Mouse (Mus musculus): ENCODE measurements at regions not wholly inside any gene's neighbourhood (a gene's known extent, or its start where the extent isn't known, plus 50 kb on each side); places are given as distances from the start of the nearest gene placed in this dataset.

DNA sequence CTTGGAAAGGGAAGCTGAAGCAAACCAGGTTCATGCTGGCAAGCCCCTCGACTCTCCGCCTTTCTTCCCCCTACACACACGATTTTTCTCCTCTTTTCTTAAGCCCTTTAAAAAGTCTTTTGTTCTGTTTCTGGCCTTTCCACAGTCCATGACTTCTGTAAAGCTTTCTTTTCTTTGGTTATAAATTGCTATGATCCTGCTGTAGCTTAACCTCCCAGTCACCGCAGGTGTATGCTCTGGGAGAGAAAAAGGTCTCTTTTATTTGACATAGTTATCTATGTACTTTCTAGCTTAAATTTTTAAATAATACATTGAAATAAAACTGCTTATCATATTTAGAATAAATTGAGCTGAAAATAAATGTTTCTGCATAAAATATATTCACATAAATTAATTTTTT is 813.0 kb downstream of the Slitrk6 start:
- DNase-seq (ENCODE audit: extremely low spot score in 1 of 2, low spot score in 2 of 2) = no peak
- intact Hi-C loops (cut with DNase I) = no loop called here
- Histone ChIP-seq H3K27ac (no peak overlapping the region), H3K4me3 (no peak overlapping the region)
- TF ChIP-seq CTCF (IDR thresholded peaks at IDR 0.05) = no peak

DNA sequence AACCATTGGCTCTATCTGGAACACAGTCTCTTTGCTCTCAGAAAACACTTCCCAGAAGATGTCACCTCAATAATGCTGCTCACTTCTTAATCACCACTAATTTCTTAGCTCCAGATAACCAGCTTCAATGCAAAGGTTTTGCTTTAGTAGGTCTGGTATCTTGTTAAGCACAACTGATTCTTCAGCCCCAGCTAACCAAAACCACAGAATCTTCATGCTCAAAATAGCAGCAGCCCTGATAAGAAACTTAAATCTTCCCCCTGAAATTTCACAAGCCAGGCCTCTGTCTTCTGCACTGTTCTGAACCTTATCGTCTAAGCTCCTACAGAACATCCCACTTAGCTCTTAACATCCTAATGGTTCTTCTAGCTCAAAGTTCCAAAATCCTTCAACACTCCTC is 813.8 kb downstream of the Slitrk6 start:
- no peak for DNase-seq (ENCODE audit: extremely low spot score in 1 of 2, low spot score in 2 of 2)
- no peak for TF ChIP-seq CTCF (IDR thresholded peaks at IDR 0.05)

DNA sequence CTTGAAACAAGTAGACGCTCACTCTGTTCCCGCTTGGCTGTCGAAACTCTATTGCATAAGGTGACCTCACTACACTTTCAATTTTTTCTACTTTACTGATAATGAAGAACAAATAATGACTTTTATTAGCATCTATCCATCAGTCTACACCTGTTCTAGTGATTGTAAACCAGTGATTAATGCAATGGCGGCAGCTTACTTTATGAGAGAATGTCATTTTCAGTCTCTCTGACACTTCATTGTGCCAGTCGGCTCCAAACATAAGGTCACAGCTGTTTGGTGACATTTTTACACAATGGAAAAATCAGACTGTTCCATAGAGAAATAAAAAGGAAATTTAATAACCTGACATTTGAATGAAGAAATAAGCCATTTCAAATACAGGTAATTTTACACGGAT is 817.5 kb downstream of the Slitrk6 start:
- no peak for DNase-seq (ENCODE audit: extremely low spot score in 1 of 2, low spot score in 2 of 2)
- Histone ChIP-seq H3K27ac (no peak overlapping the region), H3K4me3 (no peak overlapping the region)
- intact Hi-C loops (cut with DNase I) = no loop called here
- no peak for TF ChIP-seq CTCF (IDR thresholded peaks at IDR 0.05)

More for the DNA sequence above, 813.8 kb downstream of the Slitrk6 start:
- no peak overlapping the region for H3K4me3 ChIP-seq
- no peak overlapping the region for H3K27ac ChIP-seq
- intact Hi-C loops (cut with DNase I) = no loop called here

DNA sequence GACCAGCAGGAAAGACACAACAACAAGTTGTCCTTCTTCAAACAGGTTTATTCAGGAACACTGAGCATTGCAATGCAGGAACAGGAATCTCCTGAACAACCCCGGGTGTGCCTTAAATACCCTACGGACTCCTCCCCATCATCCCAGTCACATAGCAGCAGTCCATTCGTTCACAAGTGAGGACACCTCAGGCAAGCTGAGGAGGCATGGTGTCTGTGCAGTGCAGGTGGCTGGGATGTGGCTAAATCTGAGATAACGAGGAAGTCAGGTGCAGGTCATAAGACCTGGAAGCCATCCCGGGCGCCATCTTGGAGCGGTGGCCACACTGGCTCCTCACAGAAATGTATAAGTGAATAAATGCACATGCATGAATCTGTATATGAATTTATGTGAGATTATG is 826.0 kb downstream of the Slitrk6 start:
- no peak for TF ChIP-seq CTCF (IDR thresholded peaks at IDR 0.05)
- H3K4me3 ChIP-seq = no peak overlapping the region
- no peak overlapping the region for H3K27ac ChIP-seq
- intact Hi-C loops (cut with DNase I) = no loop called here
- no peak for DNase-seq (ENCODE audit: extremely low spot score in 1 of 2, low spot score in 2 of 2)

DNA sequence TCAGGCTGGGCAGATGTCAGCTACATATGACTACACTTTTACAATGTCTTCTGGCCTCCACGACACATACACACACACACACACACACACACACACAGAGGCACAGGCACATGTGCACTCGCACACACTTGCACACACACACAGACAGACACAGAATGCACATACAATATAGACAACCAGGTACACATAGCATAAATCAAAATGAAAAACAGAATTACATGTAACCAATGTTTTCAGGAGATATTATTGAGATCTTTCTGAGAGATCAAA is 863.1 kb downstream of the Slitrk6 start:
- TF ChIP-seq CTCF (IDR thresholded peaks at IDR 0.05) = no peak
- intact Hi-C loops (cut with DNase I) = loop anchor here (2.0 kb wide), 1 partner anchor 871 kb away; no protein-coding TSS in a partner anchor
- no peak overlapping the region for H3K4me3 ChIP-seq
- H3K27ac ChIP-seq = no peak overlapping the region
- no peak for DNase-seq (ENCODE audit: extremely low spot score in 1 of 2, low spot score in 2 of 2)

DNA sequence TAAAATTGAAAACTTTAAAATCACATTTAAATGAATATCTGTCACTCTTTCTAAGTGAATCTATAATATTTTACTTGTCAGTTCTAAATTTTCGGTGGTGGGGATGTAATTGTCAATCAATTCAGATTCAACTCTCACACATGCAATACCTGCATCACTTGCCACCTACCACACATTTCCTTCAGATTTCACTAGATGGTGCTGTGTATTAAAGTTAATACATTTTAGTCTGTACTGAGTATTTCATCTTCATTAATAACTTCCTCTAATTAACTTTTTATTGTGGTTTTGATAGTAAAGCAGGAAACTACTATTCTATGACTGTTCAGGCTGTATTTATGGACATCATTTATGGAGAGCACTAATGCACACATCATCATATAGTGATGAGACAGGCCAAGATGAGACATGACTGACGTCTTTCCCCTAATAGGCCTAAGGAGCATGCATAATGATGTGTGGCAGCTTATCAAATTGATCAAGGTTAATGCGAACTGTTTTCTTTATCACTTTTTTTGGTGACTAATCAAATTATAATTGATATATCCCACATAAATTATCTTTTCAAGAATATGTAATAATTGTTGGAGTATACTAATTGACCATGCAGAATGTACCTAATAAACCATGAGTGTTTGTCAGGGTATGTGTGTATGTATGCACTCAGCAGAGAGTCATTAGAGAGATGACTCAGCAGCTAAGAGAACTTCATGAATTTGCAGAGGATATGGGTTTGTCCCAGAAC is 863.6 kb downstream of the Slitrk6 start:
- H3K27ac ChIP-seq = no peak overlapping the region
- intact Hi-C loops (cut with DNase I) = no loop called here
- H3K4me3 ChIP-seq = no peak overlapping the region
- peak; percentile 58 for TF ChIP-seq CTCF (IDR thresholded peaks at IDR 0.05)
- DNase-seq (ENCODE audit: extremely low spot score in 1 of 2, low spot score in 2 of 2) = no peak

DNA sequence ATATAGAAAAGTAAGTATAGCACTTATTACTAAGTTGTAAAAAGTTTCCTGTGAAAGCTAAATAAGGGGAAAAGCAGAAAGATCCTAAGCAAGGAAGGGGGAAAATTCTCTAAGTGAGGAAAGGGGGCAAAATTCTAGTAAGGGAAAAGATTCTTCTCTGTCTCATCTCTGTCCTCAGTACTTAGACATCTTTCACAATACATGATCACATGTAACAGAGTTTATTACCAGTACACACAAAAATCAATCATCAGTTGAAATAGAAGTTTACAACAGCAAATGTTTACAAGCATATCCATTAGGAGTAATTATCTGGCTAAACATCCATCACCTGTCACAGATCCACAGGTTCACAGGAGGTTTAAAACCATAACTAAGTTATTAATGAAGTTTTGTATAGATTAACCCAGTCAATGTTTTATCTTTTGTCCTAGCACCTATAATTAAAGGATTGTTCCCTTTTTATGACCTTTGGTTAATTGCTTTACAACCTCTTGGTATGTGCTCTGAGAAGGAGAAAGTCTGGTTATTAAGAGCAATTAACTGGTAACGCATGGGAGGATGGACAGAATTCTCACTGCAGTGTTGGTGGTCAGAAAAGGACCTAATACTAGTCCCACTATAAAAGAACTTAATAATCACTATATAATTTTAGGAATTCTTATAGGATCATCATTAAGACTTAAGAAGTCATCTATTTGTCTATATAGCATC is 877.8 kb downstream of the Slitrk6 start:
- H3K27ac ChIP-seq = no peak overlapping the region
- intact Hi-C loops (cut with DNase I) = loop anchor here (5.0 kb wide), 1 partner anchor 900 kb away; no protein-coding TSS in a partner anchor
- no peak for DNase-seq (ENCODE audit: extremely low spot score in 1 of 2, low spot score in 2 of 2)
- TF ChIP-seq CTCF (IDR thresholded peaks at IDR 0.05) = no peak
- no peak overlapping the region for H3K4me3 ChIP-seq

DNA sequence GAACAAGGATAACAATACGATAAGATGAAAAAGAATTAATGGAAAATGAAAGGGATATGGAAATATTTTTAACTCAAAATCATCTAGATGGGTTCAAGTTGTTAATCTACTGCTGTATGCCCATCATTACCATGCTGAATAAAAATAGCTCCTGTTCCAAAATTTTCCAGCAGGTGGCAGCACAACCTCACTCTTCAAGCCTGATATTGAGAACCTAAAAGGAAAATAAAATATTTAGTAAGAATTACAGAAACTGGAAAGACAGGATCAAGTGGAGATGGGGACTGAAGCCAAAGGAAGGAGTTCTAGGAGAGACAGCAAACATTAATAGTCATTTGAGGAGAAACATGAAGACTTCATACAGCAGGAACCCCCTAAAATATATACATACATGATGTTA is 880.7 kb downstream of the Slitrk6 start:
- intact Hi-C loops (cut with DNase I) = loop anchor here (2.0 kb wide), 1 partner anchor 889 kb away; no protein-coding TSS in a partner anchor

DNA sequence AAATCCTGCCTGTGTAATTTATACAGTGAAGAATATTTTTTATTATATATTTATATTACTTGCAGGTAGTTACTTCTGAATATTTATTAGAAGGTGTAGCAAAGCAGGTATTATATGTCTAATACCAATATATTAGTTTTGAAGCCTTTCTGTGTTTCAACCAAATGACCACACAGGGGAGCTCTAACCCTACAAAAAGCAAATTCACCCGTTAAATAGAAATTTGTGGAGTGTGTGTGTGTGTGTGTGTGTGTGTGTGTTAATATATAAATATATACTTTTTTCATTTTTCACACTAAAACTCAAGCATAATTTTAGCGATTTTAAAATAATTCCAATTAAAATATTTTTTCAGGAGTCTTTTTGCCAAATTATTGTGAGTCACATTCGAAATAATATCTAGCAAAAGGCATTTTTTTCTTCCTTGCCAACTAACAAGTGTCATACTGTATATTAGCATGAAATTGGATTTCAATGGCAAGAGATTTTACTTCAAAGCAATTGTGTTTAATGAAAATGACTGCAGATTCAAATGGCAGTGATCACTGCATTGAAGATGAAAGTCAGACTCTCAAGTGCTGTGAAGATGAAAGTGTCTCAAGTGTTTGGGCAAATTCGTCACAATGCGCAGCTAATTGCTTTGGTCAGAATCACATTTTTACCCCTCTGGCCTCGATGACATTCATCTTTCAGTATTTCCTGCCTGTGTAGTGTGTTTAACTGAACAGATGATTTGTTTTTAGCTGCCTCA is 914.4 kb downstream of the Slitrk6 start:
- DNase-seq (ENCODE audit: extremely low spot score in 1 of 2, low spot score in 2 of 2) = no peak
- peak; percentile 68 for TF ChIP-seq CTCF (IDR thresholded peaks at IDR 0.05)
- H3K27ac ChIP-seq = no peak overlapping the region
- H3K4me3 ChIP-seq = no peak overlapping the region
- intact Hi-C loops (cut with DNase I) = no loop called here

More for the DNA sequence above, 880.7 kb downstream of the Slitrk6 start:
- Histone ChIP-seq H3K27ac (no peak overlapping the region), H3K4me3 (no peak overlapping the region)
- TF ChIP-seq CTCF (IDR thresholded peaks at IDR 0.05) = peak; percentile 77
- peak; percentile 22 to 49 for DNase-seq (ENCODE audit: extremely low spot score in 1 of 2, low spot score in 2 of 2)

DNA sequence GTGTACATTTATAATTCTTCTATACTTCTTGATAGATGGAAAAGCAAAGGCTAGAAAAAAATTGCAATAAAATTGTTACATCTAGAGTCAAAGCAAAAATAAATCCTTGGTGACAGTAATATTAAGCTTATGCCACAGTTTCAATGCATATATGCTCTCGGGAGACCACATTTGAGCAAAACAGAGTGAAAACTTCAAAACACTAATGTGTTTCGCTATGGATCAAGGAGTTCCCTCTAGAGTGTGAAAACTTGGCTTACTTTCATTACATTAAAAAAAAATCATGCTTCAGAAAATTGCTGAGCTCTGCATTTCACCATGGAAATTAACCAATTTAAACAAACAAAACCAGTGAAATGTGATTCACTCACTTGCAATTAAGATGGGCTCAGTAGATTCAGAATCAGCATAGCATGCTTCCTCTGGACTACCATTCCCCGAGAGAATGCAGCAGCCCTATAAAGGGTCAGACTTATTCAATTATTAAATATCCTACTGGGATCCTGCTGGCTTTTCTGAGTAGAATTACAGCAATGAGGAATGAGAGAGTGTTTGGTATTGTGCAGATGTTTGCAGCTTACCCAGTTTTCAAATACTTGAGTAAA is 888.7 kb upstream of the Slitrk1 start:
- intact Hi-C loops (cut with DNase I) = no loop called here
- TF ChIP-seq CTCF (IDR thresholded peaks at IDR 0.05) = no peak
- H3K27ac ChIP-seq = no peak overlapping the region
- H3K4me3 ChIP-seq = no peak overlapping the region
- no peak for DNase-seq (ENCODE audit: extremely low spot score in 1 of 2, low spot score in 2 of 2)

DNA sequence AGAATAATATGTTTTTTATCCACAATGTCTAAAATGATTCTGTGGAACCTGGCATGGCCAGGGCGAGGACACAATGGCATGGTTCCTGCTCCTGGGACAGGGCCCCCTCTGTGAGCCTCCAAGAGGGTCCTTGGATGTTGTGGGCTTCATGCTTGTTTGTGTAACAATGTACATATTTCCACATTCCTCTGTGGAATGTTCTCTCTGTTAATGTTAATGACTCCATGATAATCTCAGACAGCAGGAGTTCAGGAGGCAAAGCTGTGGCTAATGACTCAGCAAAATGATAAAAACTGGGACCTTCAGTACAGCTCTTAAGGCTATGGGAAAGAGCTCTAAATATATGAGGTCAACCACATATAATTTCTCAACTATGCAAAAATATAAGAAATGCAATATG is 858.3 kb upstream of the Slitrk1 start:
- no peak for TF ChIP-seq CTCF (IDR thresholded peaks at IDR 0.05)
- Histone ChIP-seq H3K27ac (no peak overlapping the region), H3K4me3 (no peak overlapping the region)
- intact Hi-C loops (cut with DNase I) = no loop called here
- DNase-seq (ENCODE audit: extremely low spot score in 1 of 2, low spot score in 2 of 2) = no peak

DNA sequence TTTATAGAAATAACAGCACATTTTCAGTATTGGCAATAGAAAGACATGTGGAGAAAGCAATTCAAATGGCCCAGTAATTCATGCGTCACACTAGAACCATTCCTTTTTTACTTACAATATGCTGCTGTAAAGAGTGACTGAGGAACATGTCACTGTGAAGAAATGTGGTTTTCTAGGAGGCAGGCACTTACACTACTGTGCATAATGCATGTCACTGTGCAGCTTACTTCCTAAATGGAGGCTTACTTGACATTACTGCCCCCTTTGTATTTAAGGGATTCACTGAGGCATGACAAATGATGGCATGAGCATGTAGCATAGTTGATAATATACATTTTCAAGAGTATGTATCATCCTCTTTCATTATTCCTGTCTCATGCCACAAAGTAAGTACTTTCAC is 846.9 kb upstream of the Slitrk1 start:
- intact Hi-C loops (cut with DNase I) = no loop called here
- no peak for TF ChIP-seq CTCF (IDR thresholded peaks at IDR 0.05)
- H3K27ac ChIP-seq = no peak overlapping the region
- DNase-seq (ENCODE audit: extremely low spot score in 1 of 2, low spot score in 2 of 2) = no peak
- H3K4me3 ChIP-seq = no peak overlapping the region

Small RNAs in the stretch of these regions (microRNA-seq; reads per million reads assigned to microRNA genes)
- gene Gm24369 = 0 reads per million in 2 experiments
